Mouse (Mus musculus): ENCODE measurements around the gene Tmem108. TPM values are rescaled to one million over a fixed set of nuclear protein-coding genes. Genes with fewer than 3 reads are reported as not detected.

Tmem108 gene
- polyA plus RNA-seq, 1 experiment from 2014 or later, result 25.9 TPM

DNA sequence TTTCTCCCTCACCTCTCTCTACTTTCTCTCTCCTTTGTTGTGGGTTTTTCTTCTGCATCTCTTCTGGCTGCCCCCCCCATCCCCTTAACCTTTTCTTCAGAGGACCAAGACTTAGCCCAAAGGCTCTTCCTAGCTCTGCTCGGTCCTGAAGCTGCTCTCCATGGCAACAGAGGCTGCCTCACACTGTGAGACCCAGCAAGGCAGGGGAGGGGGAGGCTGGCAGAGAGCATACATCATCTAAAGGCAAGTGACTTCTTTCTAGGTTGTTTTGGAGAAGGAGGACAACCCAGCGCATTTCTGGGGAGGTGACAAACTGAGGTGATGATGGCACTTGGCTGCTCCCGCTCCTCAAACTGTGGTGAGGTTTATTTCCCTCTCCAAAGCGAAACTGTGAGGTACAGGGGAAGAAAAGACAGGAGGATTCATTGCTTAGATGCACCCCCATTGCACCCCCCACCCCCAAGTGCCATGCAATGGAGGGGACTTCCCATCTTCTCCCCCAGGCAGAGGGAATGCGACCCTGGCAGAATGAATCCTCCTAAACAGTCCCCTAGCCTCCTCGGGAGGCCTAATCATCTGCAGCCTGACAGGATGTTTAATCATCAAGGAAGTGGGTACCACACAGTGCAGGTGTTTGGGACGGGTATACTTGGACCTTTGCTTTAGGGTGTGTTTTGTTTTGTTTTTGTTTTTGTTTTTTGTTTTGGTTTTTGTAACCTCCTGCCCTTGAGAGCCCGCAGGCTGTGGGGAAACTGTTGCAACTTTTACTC is 223.4 kb downstream of the Tmem108 start:
- WGBS, result 32% methylated on average over 8 of the region's 8 CpGs
- ATAC-seq (ENCODE audit: low FRiP score), result peak; percentile 90

DNA sequence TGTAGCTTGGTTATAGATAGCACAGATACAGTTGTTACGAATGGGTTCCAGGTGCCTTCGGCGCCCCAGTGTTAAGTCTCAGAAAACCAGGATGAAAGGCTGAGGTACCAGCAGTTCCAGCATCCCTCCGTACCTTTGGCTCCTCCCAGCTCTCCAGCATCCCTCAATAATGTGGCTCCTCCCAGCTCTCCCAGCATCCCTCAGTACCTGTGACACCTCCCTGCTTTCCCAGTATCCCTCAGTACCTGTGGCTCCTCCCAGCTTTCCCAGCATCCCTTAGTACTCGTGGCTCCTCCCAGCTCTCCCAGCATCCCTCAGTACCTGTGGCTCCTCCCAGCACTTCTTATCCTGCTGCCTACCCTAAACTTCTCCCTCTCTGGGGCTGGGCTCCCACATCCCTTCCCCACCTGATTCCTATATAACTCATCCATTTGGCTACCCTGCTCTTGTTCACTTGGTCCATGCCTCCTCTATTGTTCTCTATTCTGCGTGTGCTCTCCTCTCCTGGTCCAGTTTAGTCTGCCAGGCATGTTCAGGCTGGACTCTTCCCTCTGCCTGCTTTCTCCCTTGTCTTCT is 225.5 kb downstream of the Tmem108 start:
- Histone ChIP-seq H3K9me3 (replicated peaks) (no peaks in the 10 kb centered on the region), H3K27ac (replicated peaks) (no peak overlapping the region), H3K4me2 (no peak overlapping the region), H3K4me1 (peaks cover 27% of the 10 kb centered on the region), H3K4me3 (replicated peaks) (no peak overlapping the region), H3K36me3 (no peaks in the 10 kb centered on the region), H3K27me3 (replicated peaks) (no peaks in the 10 kb centered on the region), H3K9ac (replicated peaks) (no peak overlapping the region)
- no peak for ATAC-seq (ENCODE audit: low FRiP score)
- WGBS, result 74% methylated on average over 6 of the region's 6 CpGs

More for the DNA sequence above, 223.4 kb downstream of the Tmem108 start:
- Histone ChIP-seq H3K36me3 (no peaks in the 10 kb centered on the region), H3K4me1 (peaks cover 27% of the 10 kb centered on the region), H3K4me2 (no peak overlapping the region), H3K27ac (replicated peaks) (peak overlapping the region; percentile 25; the same call in 1 of the 2 replicates), H3K9me3 (replicated peaks) (no peaks in the 10 kb centered on the region), H3K4me3 (replicated peaks) (no peak overlapping the region), H3K9ac (replicated peaks) (no peak overlapping the region), H3K27me3 (replicated peaks) (no peaks in the 10 kb centered on the region)

- ATAC-seq (ENCODE audit: low FRiP score), result peak; percentile 48
- WGBS, result 17% methylated on average over 10 of the region's 10 CpGs
- Histone ChIP-seq H3K9ac (replicated peaks) (no peak overlapping the region), H3K27me3 (replicated peaks) (no peaks in the 10 kb centered on the region), H3K9me3 (replicated peaks) (no peaks in the 10 kb centered on the region), H3K4me1 (peaks cover 33% of the 10 kb centered on the region), H3K36me3 (no peaks in the 10 kb centered on the region), H3K27ac (replicated peaks) (no peak overlapping the region), H3K4me3 (replicated peaks) (no peak overlapping the region), H3K4me2 (no peak overlapping the region)
Observed at GRCm38 (mm10) chr9:103525041-103525537, 236.5 kb downstream of the Tmem108 start.

GRCm38 (mm10) chr9:103524600-103524999 is 237.0 kb downstream of the Tmem108 start:
- H3K9ac ChIP-seq (replicated peaks), result no peak overlapping the region
- H3K9me3 ChIP-seq (replicated peaks), result no peaks in the 10 kb centered on the region
- no peak overlapping the region for H3K27ac ChIP-seq (replicated peaks)
- 15% methylated on average over 5 of the region's 5 CpGs for WGBS
- no peaks in the 10 kb centered on the region for H3K36me3 ChIP-seq
- no peak overlapping the region for H3K4me2 ChIP-seq
- peak; percentile 42; the same call in 1 of the 2 replicates for ATAC-seq (ENCODE audit: low FRiP score)
- H3K27me3 ChIP-seq (replicated peaks), result no peaks in the 10 kb centered on the region
- H3K4me1 ChIP-seq, result peaks cover 33% of the 10 kb centered on the region
- no peak overlapping the region for H3K4me3 ChIP-seq (replicated peaks)

GRCm38 (mm10) chr9:103523742-103524403 is 237.8 kb downstream of the Tmem108 start:
- Histone ChIP-seq H3K4me3 (replicated peaks) (no peak overlapping the region), H3K4me1 (peaks cover 33% of the 10 kb centered on the region), H3K4me2 (no peak overlapping the region), H3K9me3 (replicated peaks) (no peaks in the 10 kb centered on the region), H3K36me3 (no peaks in the 10 kb centered on the region), H3K27me3 (replicated peaks) (no peaks in the 10 kb centered on the region), H3K9ac (replicated peaks) (no peak overlapping the region), H3K27ac (replicated peaks) (no peak overlapping the region)
- 45% methylated on average over 7 of the region's 7 CpGs for WGBS
- ATAC-seq (ENCODE audit: low FRiP score), result no peak

- 16% methylated on average over 6 of the region's 6 CpGs for WGBS
- no peak overlapping the region for H3K4me2 ChIP-seq
- peaks cover 33% of the 10 kb centered on the region for H3K4me1 ChIP-seq
- H3K27ac ChIP-seq (replicated peaks), result no peak overlapping the region
- no peak overlapping the region for H3K9ac ChIP-seq (replicated peaks)
- H3K9me3 ChIP-seq (replicated peaks), result no peaks in the 10 kb centered on the region
- no peak overlapping the region for H3K4me3 ChIP-seq (replicated peaks)
- ATAC-seq (ENCODE audit: low FRiP score), result no peak
- H3K27me3 ChIP-seq (replicated peaks), result no peaks in the 10 kb centered on the region
- H3K36me3 ChIP-seq, result no peaks in the 10 kb centered on the region
Observed at GRCm38 (mm10) chr9:103523008-103523407, 238.6 kb downstream of the Tmem108 start.

DNA sequence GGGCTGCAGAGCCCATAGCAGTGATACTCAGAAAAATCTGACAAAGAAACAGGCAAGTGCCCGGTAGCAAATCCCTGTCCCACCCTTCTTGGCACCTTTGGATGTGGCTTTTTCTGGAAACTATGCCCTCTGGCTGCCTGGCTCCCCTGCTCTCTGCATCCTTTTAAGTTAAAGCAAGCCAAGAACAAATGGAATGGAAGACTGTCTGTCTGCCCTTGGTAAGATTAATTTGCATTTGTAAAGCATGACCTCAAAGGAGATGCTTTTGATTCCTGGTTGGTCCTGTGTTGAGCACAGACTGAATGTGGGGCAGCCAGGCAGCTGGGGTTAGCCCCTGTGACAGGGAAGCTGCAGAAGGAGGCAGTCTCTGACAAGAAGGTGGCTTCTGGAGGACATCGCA is 247.8 kb downstream of the Tmem108 start:
- Histone ChIP-seq H3K27me3 (replicated peaks) (no peaks in the 10 kb centered on the region), H3K9me3 (replicated peaks) (no peaks in the 10 kb centered on the region), H3K9ac (replicated peaks) (no peak overlapping the region), H3K4me2 (no peak overlapping the region), H3K4me3 (replicated peaks) (no peak overlapping the region), H3K4me1 (no peaks in the 10 kb centered on the region), H3K36me3 (no peaks in the 10 kb centered on the region), H3K27ac (replicated peaks) (no peak overlapping the region)
- no peak for ATAC-seq (ENCODE audit: low FRiP score)
- WGBS, result 55% methylated on average over 2 of the region's 2 CpGs

GRCm38 (mm10) chr9:103512257-103512656 is 249.4 kb downstream of the Tmem108 start:
- no peak for ATAC-seq (ENCODE audit: low FRiP score)
- WGBS, result 83% methylated on average over 6 of the region's 6 CpGs

DNA sequence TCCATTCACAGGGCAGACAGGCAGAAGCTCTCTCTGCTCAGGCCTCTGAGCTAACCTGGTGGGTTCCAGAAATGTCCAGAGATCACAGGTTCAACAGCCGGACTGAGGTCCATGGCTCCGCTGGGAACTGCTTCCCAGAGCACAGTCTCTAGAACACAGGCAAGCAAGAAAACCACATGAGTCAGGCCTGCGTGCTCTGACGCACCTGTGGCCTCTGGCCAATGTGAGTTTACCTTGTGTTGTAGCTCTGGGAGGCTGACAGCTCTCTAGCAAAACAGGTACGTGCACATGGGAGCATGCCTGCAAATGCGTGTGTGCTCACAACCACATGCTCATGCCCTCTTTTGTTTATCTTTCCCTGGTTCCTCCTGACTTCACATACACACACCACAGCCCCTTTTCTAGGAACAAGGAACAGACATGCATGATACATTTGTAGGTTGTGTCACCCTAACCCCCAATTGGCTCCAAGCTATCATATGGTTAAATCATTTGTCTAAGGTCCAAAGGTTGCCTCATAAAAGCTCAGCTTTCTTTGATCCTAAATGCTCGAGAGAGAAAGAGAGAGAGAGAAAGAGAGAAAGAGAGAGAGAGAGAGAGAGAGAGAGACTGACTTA is 254.6 kb downstream of the Tmem108 start:
- Histone ChIP-seq H3K27me3 (replicated peaks) (no peaks in the 10 kb centered on the region), H3K9ac (replicated peaks) (no peak overlapping the region), H3K4me2 (no peak overlapping the region), H3K9me3 (replicated peaks) (no peaks in the 10 kb centered on the region), H3K36me3 (no peaks in the 10 kb centered on the region), H3K4me1 (peaks cover 31% of the 10 kb centered on the region), H3K27ac (replicated peaks) (no peak overlapping the region), H3K4me3 (replicated peaks) (no peak overlapping the region)
- 67% methylated on average over 7 of the region's 7 CpGs for WGBS
- ATAC-seq (ENCODE audit: low FRiP score), result no peak

More at GRCm38 (mm10) chr9:103512257-103512656, 249.4 kb downstream of the Tmem108 start:
- Histone ChIP-seq H3K4me1 (no peaks in the 10 kb centered on the region), H3K9me3 (replicated peaks) (no peaks in the 10 kb centered on the region), H3K4me3 (replicated peaks) (no peak overlapping the region), H3K9ac (replicated peaks) (no peak overlapping the region), H3K27me3 (replicated peaks) (no peaks in the 10 kb centered on the region), H3K36me3 (no peaks in the 10 kb centered on the region), H3K27ac (replicated peaks) (no peak overlapping the region), H3K4me2 (no peak overlapping the region)

GRCm38 (mm10) chr9:103505067-103505466 is 256.6 kb downstream of the Tmem108 start:
- H3K9ac ChIP-seq (replicated peaks), result no peak overlapping the region
- no peaks in the 10 kb centered on the region for H3K27me3 ChIP-seq (replicated peaks)
- no peaks in the 10 kb centered on the region for H3K9me3 ChIP-seq (replicated peaks)
- peak overlapping the region; percentile 60; the same call in 1 of the 2 replicates for H3K27ac ChIP-seq (replicated peaks)
- H3K4me2 ChIP-seq, result no peak overlapping the region
- no peak for ATAC-seq (ENCODE audit: low FRiP score)
- WGBS, result 24% methylated on average over 5 of the region's 5 CpGs
- H3K36me3 ChIP-seq, result no peaks in the 10 kb centered on the region
- no peak overlapping the region for H3K4me3 ChIP-seq (replicated peaks)
- peaks cover 40% of the 10 kb centered on the region for H3K4me1 ChIP-seq

DNA sequence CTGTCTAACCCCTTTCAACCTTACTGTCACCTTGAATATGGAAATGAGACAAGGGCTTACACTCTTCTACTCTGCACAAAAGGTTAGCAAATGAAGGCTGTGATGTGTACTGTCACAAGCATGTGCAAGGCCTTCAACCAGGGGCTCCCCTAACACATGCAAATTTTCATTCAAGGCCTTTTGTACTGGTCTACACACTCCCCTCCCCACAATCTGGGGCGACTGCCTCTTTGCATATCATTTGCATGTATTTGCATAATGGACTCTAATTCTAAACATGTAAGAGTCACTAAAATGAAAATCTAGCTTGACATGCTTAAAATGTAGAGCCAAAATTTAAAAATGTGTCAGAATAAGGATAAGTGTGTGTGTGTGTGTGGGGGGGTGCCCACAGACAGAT is 257.0 kb downstream of the Tmem108 start:
- ATAC-seq (ENCODE audit: low FRiP score), result peak; percentile 46; the same call in 1 of the 2 replicates
- Histone ChIP-seq H3K27ac (replicated peaks) (peak overlapping the region; percentile 60), H3K9me3 (replicated peaks) (no peaks in the 10 kb centered on the region), H3K9ac (replicated peaks) (no peak overlapping the region), H3K27me3 (replicated peaks) (0 out of 2 replicates have a peak, but pooled peaks cover under 1% of the 10 kb centered on the region), H3K4me3 (replicated peaks) (no peak overlapping the region), H3K36me3 (no peaks in the 10 kb centered on the region), H3K4me2 (no peak overlapping the region), H3K4me1 (peaks cover 40% of the 10 kb centered on the region)
- WGBS, result 15% methylated on average over 1 of the region's 1 CpGs
